Mouse (Mus musculus) lung, postnatal 14 days (tissue): ENCODE measurements around the gene Vps13d.

Source experiments
- DNase-seq: peaks from one replicate; pipeline ENCODE4 v3.0.0; 2021

Vps13d gene

DNA sequence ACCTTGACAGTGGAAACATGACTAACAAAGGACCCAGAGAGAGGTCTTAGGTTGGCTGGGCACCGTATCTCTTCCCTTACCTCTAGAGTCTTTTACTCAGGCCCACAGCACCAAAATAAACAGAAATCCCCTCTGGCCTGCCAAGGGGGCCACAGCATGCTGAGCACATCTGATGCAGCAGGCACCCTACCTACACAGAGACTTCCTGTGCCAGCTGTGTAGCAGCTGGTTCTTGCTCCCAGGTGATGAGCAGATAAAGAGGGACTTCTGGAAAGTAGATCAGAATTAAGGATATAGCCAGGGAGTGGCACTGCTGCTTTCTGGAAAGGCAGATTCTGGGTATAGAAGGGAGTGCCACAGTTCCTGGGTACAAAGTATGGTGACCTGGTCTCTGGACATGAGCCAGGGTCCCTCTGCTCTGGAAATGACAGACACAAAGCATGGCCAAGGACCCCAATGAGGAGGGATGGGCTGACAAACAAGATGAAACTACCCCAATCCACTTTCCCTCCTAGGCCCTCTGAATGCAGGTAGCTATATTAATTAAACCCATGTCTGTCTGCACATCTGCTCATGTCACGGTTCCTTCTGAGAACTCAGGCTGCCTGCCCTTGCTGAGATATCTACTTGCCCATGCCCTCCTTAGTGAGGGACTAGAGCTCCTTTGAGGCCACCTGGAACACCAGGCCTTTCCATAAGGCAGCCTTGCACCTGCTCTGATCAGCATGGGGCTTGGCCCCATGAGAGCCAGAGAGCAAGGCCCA, 195.8 kb downstream of the Vps13d start:
- DNase-seq, result no peak

DNA sequence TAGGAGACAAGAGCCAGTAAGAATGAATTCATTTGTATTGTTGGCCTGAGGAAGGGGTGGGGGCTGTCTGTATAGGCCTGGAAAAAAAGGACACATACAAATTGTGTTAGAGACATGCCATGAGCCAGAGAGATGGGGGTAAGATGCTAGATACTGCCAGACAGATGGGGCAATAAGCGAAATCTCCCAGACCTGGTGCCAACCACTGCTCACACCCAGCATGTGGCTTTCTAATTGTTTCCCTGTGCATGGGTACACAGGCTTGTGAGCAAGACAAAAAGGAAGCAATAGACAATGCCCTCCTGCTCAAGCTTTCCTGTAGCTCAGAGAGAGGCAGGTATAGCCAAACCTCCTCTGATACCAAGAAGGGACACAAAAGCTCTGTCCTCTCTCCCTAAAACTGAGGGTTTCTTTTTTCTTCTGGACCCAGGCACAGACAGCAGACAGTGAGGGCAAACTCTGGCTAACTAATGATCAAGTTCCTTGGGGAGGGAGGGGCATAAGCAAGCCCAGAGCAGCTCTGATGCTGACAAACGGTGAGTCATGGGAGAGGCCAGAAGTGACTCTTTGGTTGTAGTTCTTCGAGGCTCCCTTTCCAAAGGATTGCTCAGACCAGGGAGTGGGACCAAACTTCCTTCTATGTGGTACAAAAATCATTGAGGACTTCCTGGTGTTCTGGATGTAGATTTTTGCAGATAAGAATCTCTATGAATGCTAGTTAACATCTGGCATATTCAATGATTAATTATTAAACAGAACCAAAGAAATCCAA, 196.7 kb downstream of the Vps13d start:
- no peak for DNase-seq

DNA sequence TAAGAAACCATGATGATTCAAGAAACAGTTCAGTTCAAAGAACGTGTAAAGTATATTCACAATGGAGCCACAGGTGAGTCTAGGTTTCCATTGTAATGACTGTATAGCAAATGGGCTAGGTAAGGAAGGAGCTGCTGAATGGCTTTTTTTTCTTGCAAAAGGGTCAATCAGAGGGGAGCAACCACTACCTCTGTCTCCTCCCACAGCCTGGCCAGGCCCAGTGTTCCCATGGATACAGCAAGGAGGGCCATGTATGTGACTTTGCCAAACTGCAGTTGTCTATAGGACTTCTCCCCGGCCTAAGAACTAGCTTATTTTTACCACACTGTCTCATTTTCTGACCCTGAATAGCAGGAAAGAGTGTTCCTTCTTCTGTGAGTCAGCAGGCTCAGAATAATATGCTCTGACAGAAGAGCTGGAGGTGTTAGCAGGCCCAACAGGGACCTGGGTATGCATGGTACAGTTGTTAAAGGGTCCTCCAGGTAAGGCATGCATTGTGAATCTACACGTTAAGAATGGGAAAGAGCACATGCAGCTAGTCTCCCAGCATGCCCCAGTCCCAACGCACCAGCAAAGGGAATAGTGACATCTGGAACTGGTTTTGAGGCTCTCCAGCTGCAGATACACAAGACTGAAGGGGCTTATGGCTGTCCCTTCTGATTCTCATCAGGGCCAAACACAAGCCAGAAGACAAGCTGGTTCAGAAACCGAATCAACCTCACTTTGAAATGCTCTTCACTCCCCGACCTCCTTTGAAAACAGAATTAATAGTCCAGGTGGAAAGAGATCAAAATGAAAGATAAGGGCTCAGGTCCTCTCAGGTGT, 197.6 kb downstream of the Vps13d start:
- DNase-seq, result no peak

- no peak for DNase-seq
Measured at GRCm38 (mm10) chr4:144995826-144996225, 199.0 kb downstream of the Vps13d start.

GRCm38 (mm10) chr4:144993047-144993917, 201.5 kb downstream of the Vps13d start:
- DNase-seq, result no peak

GRCm38 (mm10) chr4:144992413-144992812, 202.4 kb downstream of the Vps13d start:
- DNase-seq, result no peak

DNA sequence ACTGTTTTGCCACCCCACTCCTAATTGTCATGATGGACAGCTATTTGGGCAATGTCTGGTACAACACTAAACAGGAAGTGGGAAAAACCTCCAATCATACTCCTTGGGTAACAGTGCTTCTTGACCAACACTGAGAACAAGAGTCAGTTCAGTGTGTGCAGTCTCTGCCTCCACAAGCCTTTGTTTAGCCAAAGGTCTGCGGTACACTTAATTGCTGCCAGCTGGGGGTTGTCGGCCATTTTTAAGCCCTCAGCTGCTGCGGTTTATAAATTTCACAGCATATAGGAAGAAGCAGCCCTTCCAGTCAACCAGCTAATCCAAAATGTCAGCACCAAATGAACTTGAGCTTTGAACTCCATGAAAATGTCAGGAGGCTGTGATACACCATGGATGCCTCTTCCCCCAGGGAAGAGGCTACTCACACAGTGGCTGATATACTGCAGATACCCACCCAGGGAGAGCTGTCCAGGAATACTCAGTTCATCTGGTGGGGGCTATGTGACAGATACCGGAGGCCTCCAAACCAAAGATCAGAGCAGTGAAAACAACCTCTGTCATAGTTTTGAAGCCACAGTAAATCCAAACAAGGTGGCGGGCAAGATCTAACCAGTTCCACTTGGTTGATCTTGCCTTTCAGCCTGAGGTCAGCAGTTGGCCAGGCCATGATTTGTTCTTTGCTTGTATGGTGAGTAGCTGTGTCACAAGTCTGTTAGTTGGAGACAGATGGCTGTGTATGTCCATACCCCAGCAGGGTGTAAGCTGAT, 206.2 kb downstream of the Vps13d start:
- DNase-seq, result no peak

- no peak for DNase-seq
Measured at GRCm38 (mm10) chr4:144986016-144986805, 208.6 kb downstream of the Vps13d start.

DNA sequence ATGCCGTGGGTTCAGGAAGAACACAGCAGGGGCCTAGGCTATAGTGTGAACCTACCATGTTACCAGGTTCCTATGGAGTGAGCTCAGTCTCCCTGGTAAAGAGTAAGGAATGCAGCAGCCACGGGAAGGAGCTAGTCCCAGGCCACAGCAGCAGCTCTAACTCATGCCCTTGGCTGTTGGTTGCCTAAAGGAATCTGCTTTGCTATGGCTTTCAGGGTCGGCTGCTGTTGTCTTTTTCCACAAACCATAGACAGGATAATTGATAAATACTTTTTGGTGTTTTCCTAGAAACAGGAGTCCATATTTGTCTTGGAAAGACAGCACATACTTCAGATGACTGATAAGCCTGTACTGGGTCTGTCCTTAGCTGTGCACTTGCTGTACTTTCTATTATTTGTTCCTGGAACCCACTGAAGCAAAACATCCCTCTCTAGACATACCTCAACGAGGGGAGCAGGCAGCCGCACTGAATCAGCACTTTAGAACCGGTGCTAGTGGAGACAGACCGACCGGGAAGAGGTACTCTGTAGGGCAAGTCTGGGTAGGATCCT, 210.9 kb downstream of the Vps13d start:
- DNase-seq, result no peak

DNA sequence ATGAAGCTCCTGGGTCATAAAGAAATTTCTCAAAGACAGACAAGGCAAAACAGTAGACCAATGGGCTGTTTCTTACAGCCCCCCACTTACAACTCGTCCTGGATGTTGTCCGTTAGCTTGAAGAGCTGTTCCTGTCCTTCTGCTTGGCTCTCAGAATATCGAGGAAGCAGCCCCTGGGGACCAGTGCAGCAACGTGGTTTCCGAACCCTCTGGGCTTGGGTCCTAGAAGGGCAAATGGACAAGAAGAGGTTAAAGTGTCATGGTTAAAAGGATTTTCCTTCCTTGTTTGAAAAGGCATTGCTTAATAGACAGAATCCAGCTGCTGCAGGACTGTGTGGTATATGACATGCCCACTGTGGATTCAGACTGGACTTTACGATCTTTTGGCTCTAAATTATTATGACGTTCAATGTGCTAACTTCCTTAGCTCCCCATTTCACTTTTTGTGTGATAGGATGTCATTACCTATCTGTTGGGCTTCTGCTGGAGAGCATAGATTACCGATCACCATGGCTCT, 211.5 kb downstream of the Vps13d start:
- no peak for DNase-seq

DNA sequence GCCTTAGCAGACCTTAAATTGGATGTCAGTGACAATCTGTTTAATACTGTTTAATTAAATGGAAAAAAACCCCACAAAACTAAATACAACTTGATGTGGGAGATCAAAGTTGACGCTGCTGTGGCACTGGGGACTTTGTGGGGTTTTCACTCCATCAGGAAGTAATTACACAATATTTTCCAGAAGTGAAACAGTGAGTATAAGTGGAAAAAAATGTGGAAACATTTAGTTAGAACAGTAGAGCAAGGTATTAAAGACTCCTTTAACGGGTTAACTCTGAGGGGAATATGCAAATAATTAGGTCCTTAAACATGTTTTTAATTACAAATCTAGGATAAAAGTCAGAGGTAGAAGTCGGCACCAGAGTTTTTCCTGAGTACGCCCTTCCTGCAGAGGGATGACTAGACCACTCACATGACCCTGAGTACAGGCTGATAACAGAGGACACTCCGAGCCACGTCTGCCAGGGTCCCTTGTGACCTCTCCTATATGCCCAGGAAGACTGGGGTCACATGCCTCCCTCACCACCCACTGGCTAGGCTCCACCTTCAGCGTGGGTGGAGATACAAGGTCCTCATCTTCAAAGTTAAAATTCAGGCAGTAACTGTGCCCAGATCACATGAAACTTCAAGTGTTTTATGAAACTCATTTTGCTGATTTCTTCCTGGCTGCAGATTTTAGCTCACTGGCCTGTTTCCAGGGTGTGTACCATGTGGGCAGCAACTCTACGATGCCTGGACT, 213.8 kb downstream of the Vps13d start:
- peak; percentile 65 for DNase-seq

- DNase-seq, result no peak
Measured at GRCm38 (mm10) chr4:144980110-144980509, 214.7 kb downstream of the Vps13d start.

GRCm38 (mm10) chr4:144978039-144978438, 216.8 kb downstream of the Vps13d start:
- no peak for DNase-seq

- DNase-seq, result no peak
Measured at GRCm38 (mm10) chr4:144977057-144977456, 217.7 kb downstream of the Vps13d start.

DNA sequence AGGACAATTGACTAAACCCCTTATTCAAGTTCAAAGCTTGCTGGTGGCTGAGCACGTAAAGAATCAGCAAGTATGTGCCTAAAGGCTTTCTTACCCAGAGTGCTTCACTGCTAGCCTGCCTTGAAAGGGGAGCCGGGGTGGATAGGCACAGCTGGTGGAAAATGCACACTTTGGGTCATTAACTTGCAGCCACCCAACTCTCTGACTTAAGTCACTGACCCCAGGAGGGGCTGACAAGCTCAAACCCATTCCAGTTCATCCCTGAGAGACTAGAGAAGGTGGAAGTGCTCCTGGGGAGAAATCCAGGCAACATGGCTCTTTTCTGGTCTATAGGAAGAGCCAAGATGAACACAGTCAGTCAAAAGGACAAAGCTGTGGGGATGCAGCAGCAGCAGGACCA, 219.3 kb downstream of the Vps13d start:
- DNase-seq, result no peak

GRCm38 (mm10) chr4:144974458-144974857, 220.3 kb downstream of the Vps13d start:
- DNase-seq, result no peak

DNA sequence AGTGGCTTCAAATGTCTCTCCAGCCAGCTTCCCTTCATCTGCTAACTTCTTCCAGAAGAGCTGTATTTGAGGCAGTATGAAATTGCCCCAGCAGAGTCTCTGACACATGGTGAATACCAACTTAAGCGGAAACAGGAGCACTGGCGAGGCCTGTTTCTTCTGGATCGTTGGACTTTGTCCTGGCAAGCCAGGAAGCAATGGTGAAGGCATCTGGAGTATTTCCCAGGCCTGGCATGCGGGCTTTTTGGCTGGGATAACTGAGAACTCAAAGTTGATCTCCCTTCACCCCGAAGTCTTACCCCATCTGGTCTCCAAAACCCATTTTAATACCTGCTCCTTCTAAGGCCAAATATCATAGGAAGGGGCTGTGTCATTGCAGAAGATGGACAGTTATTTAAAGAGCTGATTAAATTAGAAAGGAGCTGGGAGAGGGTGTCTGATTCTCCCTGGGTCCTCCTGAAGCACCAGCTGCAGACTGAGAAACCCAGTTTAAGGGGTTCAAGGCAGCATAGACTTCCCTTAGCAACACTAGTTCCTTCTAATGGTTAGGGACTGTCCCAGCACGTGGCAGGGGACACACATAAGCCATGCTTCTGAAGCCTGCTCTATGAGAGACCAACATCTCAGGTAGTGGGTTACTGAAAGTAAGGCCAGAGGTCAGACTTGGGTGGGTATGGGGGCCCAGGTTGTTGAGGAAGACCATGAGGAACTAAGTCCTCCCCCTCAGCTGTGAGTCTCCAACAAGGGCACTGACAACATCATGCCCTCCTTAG, 221.7 kb downstream of the Vps13d start:
- no peak for DNase-seq

- DNase-seq, result no peak
Measured at GRCm38 (mm10) chr4:144971048-144971447, 223.8 kb downstream of the Vps13d start.

DNA sequence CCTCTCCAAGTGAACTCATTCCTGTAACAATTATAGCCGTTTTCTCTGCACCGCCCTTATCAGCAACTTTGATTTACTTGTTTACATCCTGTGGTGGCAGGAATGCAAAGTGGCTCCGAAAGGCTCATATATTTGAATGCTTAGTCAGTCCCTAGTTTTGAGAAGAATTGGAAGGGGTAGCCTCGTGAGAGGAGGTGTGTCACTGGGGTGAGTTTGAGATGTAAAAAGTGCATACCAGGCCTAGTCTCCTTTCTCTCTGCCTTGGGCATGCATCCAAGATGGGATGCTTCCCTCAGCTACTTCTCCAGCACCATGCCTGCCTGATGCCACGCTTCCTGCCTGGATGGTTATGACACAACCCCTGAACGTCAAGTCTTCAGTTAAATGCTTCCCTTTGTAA, 225.8 kb downstream of the Vps13d start:
- peak; percentile 37 for DNase-seq
